Mouse (Mus musculus) kidney, embryonic 14.5 days (tissue): Measurements from ENCODE around the gene Ddx31. TPM values are rescaled to one million over a fixed set of nuclear protein-coding genes. Genes with fewer than 3 reads are reported as not detected.

Source experiments
- ATAC-seq: fragments of 200-750 bp; cut with Nextera tagmentation; 2 replicates; pipeline ENCODE4 v1.8.0; 2017; ENCODE audit warnings: moderate number of reproducible peaks, mild to moderate bottlenecking, moderate TSS enrichment, moderate library complexity; ENCODE audit not compliant: low FRiP score, low TSS enrichment
- H3K27ac ChIP-seq: fragments of 300-500 bp; sonication (generic); 2 replicates; pipeline ENCODE4 v1.5.1; 2014; ENCODE audit warnings: low read depth, mild to moderate bottlenecking, low read length, moderate library complexity, mixed read lengths
- H3K27me3 ChIP-seq: fragments of 300-500 bp; sonication (generic); 2 replicates; pipeline ENCODE4 v1.6.1; 2014; ENCODE audit warnings: mild to moderate bottlenecking, low read length; ENCODE audit not compliant: control insufficient read depth, insufficient read depth
- H3K36me3 ChIP-seq: fragments of 300-500 bp; sonication (generic); 2 replicates; pipeline ENCODE4 v1.6.1; 2014; ENCODE audit warnings: low read length, mixed read lengths; ENCODE audit not compliant: control insufficient read depth, insufficient read depth
- H3K4me1 ChIP-seq: fragments of 300-500 bp; sonication (generic); 2 replicates; pipeline ENCODE4 v1.6.1; 2014; ENCODE audit warnings: low read length, mixed read lengths; ENCODE audit not compliant: control insufficient read depth, insufficient read depth
- H3K4me2 ChIP-seq: fragments of 300-500 bp; sonication (generic); replicated peaks from 2 replicates; pipeline ENCODE4 v1.6.1; 2014; ENCODE audit warnings: low read depth, mild to moderate bottlenecking, low read length
- H3K4me3 ChIP-seq: fragments of 300-500 bp; sonication (generic); 2 replicates; pipeline ENCODE4 v1.5.1; 2014; ENCODE audit warnings: mild to moderate bottlenecking, low read length
- H3K9ac ChIP-seq: fragments of 300-500 bp; sonication (generic); 2 replicates; pipeline ENCODE4 v1.6.1; 2014; ENCODE audit warnings: low read depth, mild to moderate bottlenecking, low read length, moderate library complexity
- H3K9me3 ChIP-seq: fragments of 300-500 bp; sonication (generic); 2 replicates; pipeline ENCODE4 v1.6.1; 2016; ENCODE audit warnings: low read length; ENCODE audit not compliant: control insufficient read depth
- WGBS: fragments of 180-500 bp; shearing (Covaris S2); extraction: QIAGEN DNeasy Blood & Tissue Kit; methylation state at CpG from one replicate; pipeline ENCODE4 v1.1.7; 2014; 5-methylcytosine and 5-hydroxymethylcytosine counted together
- polyA plus RNA-seq: library from polyadenylated mRNA; unstranded; fragments of >200 nt; fragmentation: Nextera tagmentation; extraction: Ambion mirVana; gene quantifications from 2 replicates; pipeline ENCODE4 v1.2.1, GENCODE M21; 2014

Ddx31 gene
- polyA plus RNA-seq, 1 experiment from 2014 or later = 20.0 TPM

GRCm38 (mm10) chr2:28808841-28809240 is 31.4 kb upstream of the Ddx31 start:
- WGBS = 61% methylated on average over 6 of the region's 6 CpGs
- no peak for ATAC-seq
- H3K4me2 ChIP-seq = no peak overlapping the region

DNA sequence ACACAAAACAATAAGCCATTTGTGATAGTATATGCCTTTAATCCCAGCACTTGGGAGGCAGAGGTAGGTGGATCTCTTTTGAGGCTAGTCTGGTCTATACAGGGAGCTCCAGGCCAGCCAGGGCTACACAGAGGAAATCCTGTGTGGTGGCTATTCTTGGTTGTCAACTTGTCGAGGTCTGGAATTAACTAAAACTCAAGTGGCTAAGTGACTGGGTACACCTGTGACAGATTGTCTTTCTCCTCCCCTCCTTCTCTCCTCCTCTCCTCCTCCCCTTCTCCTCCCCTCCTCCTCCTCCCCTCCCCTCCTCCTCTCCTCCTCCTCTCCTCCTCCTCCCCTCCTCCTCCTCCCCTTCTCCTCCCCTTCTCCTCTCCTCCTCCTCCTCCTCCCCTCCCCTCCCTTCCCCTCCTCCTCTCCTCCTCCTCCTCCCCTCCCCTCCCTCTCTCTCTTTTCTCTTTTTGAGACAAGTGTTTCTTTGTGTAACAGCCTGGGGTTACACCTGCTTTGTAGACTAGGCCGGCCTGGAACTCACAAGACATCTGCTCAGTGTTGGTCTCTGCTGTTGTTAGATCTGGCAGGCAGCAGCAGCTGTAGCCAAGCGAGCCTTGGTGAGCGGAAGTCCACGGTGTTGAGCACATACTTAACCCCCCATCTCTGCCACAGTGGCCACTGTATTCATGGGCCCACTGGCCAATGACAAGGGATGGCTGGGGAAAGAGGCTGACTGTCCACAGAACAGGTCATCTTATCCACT is 29.8 kb upstream of the Ddx31 start:
- Histone ChIP-seq H3K9ac (no peak overlapping the region), H3K9me3 (no peaks in the 10 kb centered on the region), H3K27me3 (no peaks in the 10 kb centered on the region), H3K4me3 (no peak overlapping the region), H3K4me2 (no peak overlapping the region), H3K36me3 (no peaks in the 10 kb centered on the region), H3K27ac (no peak overlapping the region), H3K4me1 (no peaks in the 10 kb centered on the region; the same call in 1 of the 2 replicates)
- 57% methylated on average over 5 of the region's 5 CpGs for WGBS
- ATAC-seq = no peak

More at GRCm38 (mm10) chr2:28808841-28809240, 31.4 kb upstream of the Ddx31 start:
- Histone ChIP-seq H3K27me3 (no peaks in the 10 kb centered on the region), H3K4me3 (no peak overlapping the region), H3K4me1 (no peaks in the 10 kb centered on the region; the same call in 1 of the 2 replicates), H3K27ac (no peak overlapping the region), H3K36me3 (no peaks in the 10 kb centered on the region), H3K9me3 (no peaks in the 10 kb centered on the region), H3K9ac (no peak overlapping the region)

- Histone ChIP-seq H3K27me3 (no peaks in the 10 kb centered on the region), H3K4me3 (no peak overlapping the region), H3K36me3 (peaks cover 11% of the 10 kb centered on the region), H3K27ac (no peak overlapping the region), H3K4me1 (no peaks in the 10 kb centered on the region), H3K4me2 (no peak overlapping the region), H3K9me3 (no peaks in the 10 kb centered on the region), H3K9ac (no peak overlapping the region)
- ATAC-seq = no peak
- 78% methylated on average over 4 of the region's 4 CpGs for WGBS
Observed at GRCm38 (mm10) chr2:28818866-28819265, 21.3 kb upstream of the Ddx31 start.

- Histone ChIP-seq H3K4me1 (no peaks in the 10 kb centered on the region), H3K9me3 (no peaks in the 10 kb centered on the region), H3K36me3 (peaks cover 93% of the 10 kb centered on the region), H3K9ac (no peak overlapping the region), H3K27ac (no peak overlapping the region), H3K27me3 (no peaks in the 10 kb centered on the region), H3K4me3 (no peak overlapping the region), H3K4me2 (no peak overlapping the region)
- WGBS = 46% methylated on average over 4 of the region's 4 CpGs
- no peak for ATAC-seq
Observed at GRCm38 (mm10) chr2:28829265-28829664, 10.9 kb upstream of the Ddx31 start.

DNA sequence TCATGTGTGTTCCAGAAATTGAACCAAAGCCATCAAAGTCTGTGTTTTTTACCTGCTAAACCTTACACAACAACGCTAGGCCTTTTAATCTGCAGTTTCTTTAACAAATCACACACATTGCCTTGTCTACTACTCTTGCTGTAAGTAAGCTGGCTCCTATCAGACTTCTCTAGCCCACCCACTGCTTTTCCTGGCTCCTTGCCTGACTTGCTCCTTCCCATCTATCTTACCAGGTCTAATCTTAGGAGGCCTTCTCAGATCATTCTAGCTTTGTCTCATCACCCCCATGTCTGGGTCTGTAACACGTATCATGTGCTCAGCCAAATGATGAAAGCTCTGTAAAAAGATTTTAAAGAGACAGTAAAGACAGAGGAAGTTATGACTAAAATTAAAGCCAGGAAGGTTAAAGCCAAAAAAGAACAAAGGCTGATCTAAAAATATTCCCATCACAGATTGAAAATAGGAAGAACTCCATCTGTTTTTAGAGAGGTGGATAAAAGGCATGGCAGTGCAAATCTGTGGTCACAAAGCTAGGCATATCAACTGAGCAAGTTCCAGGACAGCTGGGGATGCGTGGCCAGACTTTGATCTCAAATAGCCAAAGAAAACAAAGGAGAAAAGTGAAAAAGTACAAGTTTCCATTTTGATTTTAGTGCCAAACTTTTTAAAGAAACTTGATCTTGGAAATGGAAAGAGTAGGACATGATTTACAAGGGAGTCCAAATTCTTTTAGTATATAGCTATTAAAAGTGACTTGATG is 3.8 kb upstream of the Ddx31 start:
- ATAC-seq = no peak
- no peak overlapping the region for H3K4me2 ChIP-seq

GRCm38 (mm10) chr2:28839501-28840221 is 545 bp upstream of the Ddx31 start:
- H3K4me1 ChIP-seq = peaks cover 35% of the 10 kb centered on the region
- ATAC-seq = peak; percentile 16; the same call in 1 of the 2 replicates
- H3K36me3 ChIP-seq = peaks cover 6% of the 10 kb centered on the region
- H3K27ac ChIP-seq = peak overlapping the region; percentile 80
- H3K9ac ChIP-seq = peak overlapping the region; percentile 98
- no peaks in the 10 kb centered on the region for H3K27me3 ChIP-seq
- peak overlapping the region; percentile 100 for H3K4me3 ChIP-seq
- whole genome bisulfite sequencing = under 1% methylated on average over 47 of the region's 53 CpGs
- H3K9me3 ChIP-seq = no peaks in the 10 kb centered on the region
- H3K4me2 ChIP-seq = peak overlapping the region; percentile 87

More for the DNA sequence above, 3.8 kb upstream of the Ddx31 start:
- peaks cover 26% of the 10 kb centered on the region for H3K4me1 ChIP-seq
- 47% methylated on average over 3 of the region's 3 CpGs for WGBS
- H3K27me3 ChIP-seq = no peaks in the 10 kb centered on the region
- no peak overlapping the region for H3K4me3 ChIP-seq
- H3K27ac ChIP-seq = no peak overlapping the region; the same call in 1 of the 2 replicates
- H3K9ac ChIP-seq = no peak overlapping the region
- peaks cover 35% of the 10 kb centered on the region for H3K36me3 ChIP-seq
- H3K9me3 ChIP-seq = no peaks in the 10 kb centered on the region

DNA sequence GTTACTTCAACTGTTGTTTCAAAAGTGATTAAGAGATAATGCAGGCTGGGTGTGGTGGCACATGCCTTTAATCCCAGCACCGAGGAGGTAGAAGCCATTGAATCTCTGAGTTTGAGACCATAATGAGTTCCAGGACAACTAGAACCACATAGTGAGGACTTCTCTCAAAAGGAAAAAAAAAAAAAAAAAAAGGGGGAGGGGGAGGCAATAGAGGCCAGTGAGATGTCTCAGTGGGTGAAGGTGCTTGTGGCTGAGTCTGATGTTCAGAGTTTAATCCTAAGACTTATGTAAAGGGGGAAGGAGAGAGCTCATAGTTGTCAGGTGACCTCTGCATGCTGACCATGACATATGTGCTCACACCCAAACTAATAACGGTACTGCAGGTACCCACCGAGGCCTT is 1.8 kb downstream of the Ddx31 start:
- Histone ChIP-seq H3K27ac (no peak overlapping the region), H3K9ac (no peak overlapping the region), H3K4me1 (peaks cover 32% of the 10 kb centered on the region), H3K9me3 (no peaks in the 10 kb centered on the region), H3K36me3 (peaks cover 18% of the 10 kb centered on the region), H3K4me3 (peak overlapping the region; percentile 100; the same call in 1 of the 2 replicates), H3K4me2 (peak overlapping the region; percentile 87), H3K27me3 (no peaks in the 10 kb centered on the region)
- WGBS = 79% methylated on average over 3 of the region's 3 CpGs
- no peak for ATAC-seq

DNA sequence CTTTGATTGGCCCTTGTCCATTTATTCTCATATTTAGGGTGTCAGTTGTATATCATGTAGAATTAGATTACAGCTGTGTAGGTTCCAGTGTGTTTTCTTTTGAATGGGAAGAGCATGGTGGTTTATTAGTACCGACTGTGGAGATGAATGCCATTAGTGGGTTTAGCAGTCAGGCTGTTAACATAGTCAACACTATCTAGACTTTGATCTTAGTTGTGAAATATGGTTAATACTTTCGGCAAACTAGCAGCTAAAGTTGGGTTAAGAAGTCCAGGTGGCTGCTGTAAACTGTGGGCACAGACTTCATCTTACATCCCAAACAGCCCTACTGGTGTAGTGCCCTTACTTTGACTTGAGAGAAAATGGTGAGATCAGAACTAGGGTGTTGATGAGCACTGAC is 8.7 kb downstream of the Ddx31 start:
- Histone ChIP-seq H3K36me3 (peaks cover 63% of the 10 kb centered on the region), H3K9ac (no peak overlapping the region), H3K27me3 (no peaks in the 10 kb centered on the region), H3K4me2 (no peak overlapping the region), H3K27ac (no peak overlapping the region), H3K4me1 (no peaks in the 10 kb centered on the region), H3K9me3 (no peaks in the 10 kb centered on the region), H3K4me3 (no peak overlapping the region)
- ATAC-seq = no peak
- 86% methylated on average over 2 of the region's 2 CpGs for WGBS
